Mouse (Mus musculus) monocyte, adult 59 days (primary cell): Measurements from ENCODE around the gene Proser2. TPM values are rescaled to one million over a fixed set of nuclear protein-coding genes. Genes with fewer than 3 reads are reported as not detected.

Source experiments
- total RNA-seq, 2 experiments: library from RNA; stranded (reverse); gene quantifications; one replicate each; pipeline ENCODE4 v1.2.4; 2023

The Proser2 gene
- total RNA-seq = not detected

DNA sequence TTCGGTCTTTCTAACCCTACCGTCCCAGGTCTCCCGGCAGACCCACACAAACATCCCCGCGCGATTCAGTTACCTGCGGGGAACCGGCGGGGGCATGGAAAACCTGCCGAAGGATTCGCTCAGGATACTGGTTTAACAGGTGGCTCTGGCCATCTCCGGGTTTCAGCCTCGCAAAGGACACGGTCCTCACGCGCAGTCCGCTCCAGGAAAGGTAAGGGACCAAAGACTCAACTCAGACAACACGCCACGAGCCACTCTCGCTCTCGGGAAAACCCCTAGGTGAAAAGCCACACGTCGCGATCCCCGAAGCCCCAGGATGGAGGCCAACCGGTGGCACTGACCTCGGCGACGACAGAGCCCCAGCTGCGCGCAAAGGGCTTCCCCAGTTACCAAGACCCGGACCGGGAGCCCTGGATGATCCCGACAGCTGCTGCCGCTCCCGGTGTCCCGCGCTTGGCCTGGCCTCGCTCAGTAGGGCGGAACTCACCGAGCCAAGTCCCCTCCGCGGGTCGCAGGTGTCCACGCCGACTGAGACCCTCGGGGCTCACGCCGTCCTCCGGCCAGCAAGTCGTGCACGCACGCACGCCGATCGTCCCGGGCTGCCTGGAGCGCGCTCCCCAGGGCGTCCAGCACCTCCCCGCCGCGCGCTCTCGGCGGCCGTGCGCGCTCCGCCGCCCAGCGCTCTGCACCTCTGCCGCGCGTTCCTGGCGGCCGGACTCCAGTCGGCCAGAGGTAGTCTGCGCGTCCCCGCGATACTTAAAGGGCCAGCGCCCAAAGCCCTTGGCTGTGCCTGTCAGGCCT is at the start of gene Proser2:
Gene Proser2 (minus strand): TSS at position 657 of the 801 bp plus-strand sequence.

Other genes with a start within 250 kb of the Proser2 start
- 10 to 100 TPM; 18.8 to 25.3 TPM for gene Sec61a2, start 234.8 kb downstream of the Proser2 start, total RNA-seq
- gene Dhtkd1, start 187.4 kb downstream of the Proser2 start, total RNA-seq = under 1 TPM; 0.52 to 0.70 TPM
- gene Upf2, start 178.7 kb downstream of the Proser2 start, total RNA-seq = 10 to 100 TPM; 27.1 to 28.2 TPM
- not detected for gene Echdc3, start 82.8 kb upstream of the Proser2 start, total RNA-seq
- 10 to 100 TPM; 36.0 to 40.2 TPM for gene Usp6nl, start 192.5 kb upstream of the Proser2 start, total RNA-seq